Mouse (Mus musculus) adrenal gland (tissue): ENCODE data around the gene Sgpl1.
"Not testable (repeated sequence)": the region's sequence is repeated elsewhere in the genome, so short reads cannot be mapped to it uniquely, and the experiment has no call there.

Experiments used
- intact Hi-C: fragments of 180-260 bp; cut with DNase I; formaldehyde crosslinking; loops from one replicate; pipeline ENCODE4 v1.15.1; 2025

Sgpl1 gene

GRCm38 (mm10) chr10:61158594-61158993 lies 11.1 kb upstream of the Sgpl1 start:
- intact Hi-C loops, result no loop called here

- intact Hi-C loops, result no loop called here
Observed at GRCm38 (mm10) chr10:61156453-61156852, 8.9 kb upstream of the Sgpl1 start.

- intact Hi-C loops, result no loop called here
Observed at GRCm38 (mm10) chr10:61155611-61156010, 8.1 kb upstream of the Sgpl1 start.

- intact Hi-C loops, result no loop called here
Observed at GRCm38 (mm10) chr10:61152131-61152530, 4.6 kb upstream of the Sgpl1 start.

GRCm38 (mm10) chr10:61150616-61151015 lies 3.1 kb upstream of the Sgpl1 start:
- intact Hi-C loops, result no loop called here

GRCm38 (mm10) chr10:61149476-61149875 lies 2.0 kb upstream of the Sgpl1 start:
- intact Hi-C loops, result no loop called here

GRCm38 (mm10) chr10:61146807-61147156 lies 721 bp downstream of the Sgpl1 start:
- intact Hi-C loops, result no loop called here

- intact Hi-C loops, result no loop called here
Observed at GRCm38 (mm10) chr10:61146119-61146806, 1.2 kb downstream of the Sgpl1 start.

- intact Hi-C loops, result no loop called here
Observed at GRCm38 (mm10) chr10:61145766-61146118, 1.8 kb downstream of the Sgpl1 start.

- intact Hi-C loops, result no loop called here
Observed at GRCm38 (mm10) chr10:61143343-61143742, 4.2 kb downstream of the Sgpl1 start.

GRCm38 (mm10) chr10:61137567-61137966 lies 9.9 kb downstream of the Sgpl1 start:
- intact Hi-C loops, result no loop called here

GRCm38 (mm10) chr10:61135226-61135839 lies 12.2 kb downstream of the Sgpl1 start:
- intact Hi-C loops, result no loop called here

- intact Hi-C loops, result no loop called here
Observed at GRCm38 (mm10) chr10:61134041-61134440, 13.5 kb downstream of the Sgpl1 start.

- intact Hi-C loops, result no loop called here
Observed at GRCm38 (mm10) chr10:61130959-61131358, 16.5 kb downstream of the Sgpl1 start.

- intact Hi-C loops, result no loop called here
Observed at GRCm38 (mm10) chr10:61128701-61129365, 18.7 kb downstream of the Sgpl1 start.

GRCm38 (mm10) chr10:61124462-61124861 lies 23.0 kb downstream of the Sgpl1 start:
- intact Hi-C loops, result no loop called here

GRCm38 (mm10) chr10:61123276-61123913 lies 24.1 kb downstream of the Sgpl1 start:
- intact Hi-C loops, result no loop called here

- intact Hi-C loops, result not testable (repeated sequence)
Observed at GRCm38 (mm10) chr10:61121732-61122131, 25.8 kb downstream of the Sgpl1 start.

- intact Hi-C loops, result no loop called here
Observed at GRCm38 (mm10) chr10:61114246-61114720, 33.2 kb downstream of the Sgpl1 start.

- intact Hi-C loops, result no loop called here
Observed at GRCm38 (mm10) chr10:61103564-61104114, 43.9 kb downstream of the Sgpl1 start.

- intact Hi-C loops, result no loop called here
Observed at GRCm38 (mm10) chr10:61091866-61092265, 55.6 kb downstream of the Sgpl1 start.
